8 mouse cellular contexts compared by ENCODE assay signal in genomic region chr6:97210191-97210961, GRCm38 (mm10). TPM values are rescaled to one million over a fixed set of nuclear protein-coding genes. Genes with fewer than 3 reads are reported as not detected.
DNase-seq lines count a peak whose midpoint lies in the region; ATAC-seq and TF ChIP-seq lines count a peak whose summit lies in the region.

Gene Arl6ip5 (plus strand): TSS chr6:97210689.

- no peak for TF ChIP-seq CTCF in stomach, postnatal 0 days (IDR thresholded peaks at IDR 0.05; ENCODE audit: low read depth)

- H3K9ac ChIP-seq in heart, embryonic 14.5 days (ENCODE audit: low read length), result peak within 1 kb of the TSS; percentile 92
- H3K9ac ChIP-seq in liver, embryonic 13.5 days, result peak within 1 kb of the TSS; percentile 91
- peak within 1 kb of the TSS; percentile 76 for H3K9ac ChIP-seq in stomach, postnatal 0 days (ENCODE audit: low read length)

- 8% methylated on average over 32 of the region's 32 CpGs for WGBS in heart, embryonic 14.5 days
- WGBS in liver, embryonic 13.5 days (ENCODE audit: insufficient replicate concordance), result 7% methylated on average over 32 of the region's 32 CpGs
- WGBS in stomach, postnatal 0 days, result 8% methylated on average over 32 of the region's 32 CpGs

- peak within 1 kb of the TSS; percentile 82 to 90 for H3K27ac ChIP-seq in heart, embryonic 14.5 days (replicated peaks in 1 of 2; ENCODE audit: control insufficient read depth in 1 of 2, insufficient read depth in 1 of 2, low read depth in 2 of 2, low read length in 2 of 2)
- H3K27ac ChIP-seq in liver, embryonic 13.5 days, result peak within 1 kb of the TSS; percentile 83
- H3K27ac ChIP-seq in stomach, postnatal 0 days (replicated peaks), result peak within 1 kb of the TSS; percentile 88

- 0 out of 2 replicates have a peak, but pooled peaks cover 3% of the 10 kb centered on the region for H3K9me3 ChIP-seq in heart, embryonic 14.5 days (ENCODE audit: control insufficient read depth, low read length)
- H3K9me3 ChIP-seq in liver, embryonic 13.5 days (replicated peaks), result no peaks in the 10 kb centered on the region
- H3K9me3 ChIP-seq in stomach, postnatal 0 days (ENCODE audit: control insufficient read depth, low read length), result no peaks in the 10 kb centered on the region

- DNase-seq in c-Kit-negative CD71-positive TER-119-positive erythroid progenitor cells, embryonic 14.5 days (ENCODE audit: low read depth, low spot score), result peak; percentile 74
- DNase-seq in fibroblast of lung, adult 2 months (ENCODE audit: low read depth), result peak; percentile 95
- DNase-seq in kidney, postnatal 14 days, result peak; percentile 92
- peak; percentile 83 for DNase-seq in liver, embryonic 13.5 days
- peak; percentile 88 for DNase-seq in neural tube, embryonic 10.5 days (ENCODE audit: extremely low spot score, low spot score)
- peak; percentile 93 for DNase-seq in stomach, postnatal 0 days (ENCODE audit: low spot score)

- no peak for TF ChIP-seq EP300 in stomach, postnatal 0 days (optimal IDR thresholded peaks at IDR 0.05)

- H3K36me3 ChIP-seq in heart, embryonic 14.5 days (ENCODE audit: control insufficient read depth, insufficient read depth, low read length), result peaks cover 10% of the 10 kb centered on the region
- H3K36me3 ChIP-seq in liver, embryonic 13.5 days, result peaks cover 10% of the 10 kb centered on the region
- H3K36me3 ChIP-seq in stomach, postnatal 0 days (ENCODE audit: control insufficient read depth, insufficient read depth, low read length), result no peaks in the 10 kb centered on the region

- H3K4me3 ChIP-seq in heart, embryonic 14.5 days (ENCODE audit: control insufficient read depth in 1 of 2, insufficient read depth in 1 of 2, low read depth in 1 of 2, low read length in 2 of 2), result peak within 1 kb of the TSS; percentile 84 to 100
- peak within 1 kb of the TSS; percentile 79 for H3K4me3 ChIP-seq in liver, embryonic 13.5 days (replicated peaks)
- peak within 1 kb of the TSS; percentile 72 for H3K4me3 ChIP-seq in stomach, postnatal 0 days (ENCODE audit: low read depth, low read length)

- ATAC-seq in CD4-positive, CD25-positive, alpha-beta regulatory T cell, adult 4 months, result peak; percentile 81
- ATAC-seq in heart, embryonic 14.5 days (ENCODE audit: insufficient number of reproducible peaks, insufficient read depth, low FRiP score, low read depth), result peak; percentile 58
- peak; percentile 63 for ATAC-seq in liver, embryonic 13.5 days (ENCODE audit: low read depth)
- peak; percentile 77 for ATAC-seq in stomach, postnatal 0 days (ENCODE audit: low FRiP score, low TSS enrichment)

- peaks cover 9 to 30% of the 10 kb centered on the region in 2 experiments for H3K4me1 ChIP-seq in heart, embryonic 14.5 days (ENCODE audit: control insufficient read depth in 2 of 2, insufficient read depth in 2 of 2, low read length in 2 of 2)
- H3K4me1 ChIP-seq in liver, embryonic 13.5 days (replicated peaks), result peaks cover 70% of the 10 kb centered on the region
- H3K4me1 ChIP-seq in stomach, postnatal 0 days (replicated peaks; ENCODE audit: control insufficient read depth, insufficient read depth), result no peaks in the 10 kb centered on the region

- peak within 1 kb of the TSS; percentile 89 for H3K4me2 ChIP-seq in heart, embryonic 14.5 days (ENCODE audit: low read length)
- H3K4me2 ChIP-seq in liver, embryonic 13.5 days, result peak within 1 kb of the TSS; percentile 88
- H3K4me2 ChIP-seq in stomach, postnatal 0 days (replicated peaks; ENCODE audit: low read depth), result peak within 1 kb of the TSS; percentile 85

- H3K27me3 ChIP-seq in heart, embryonic 14.5 days (ENCODE audit: control insufficient read depth, insufficient read depth, low read length), result no peaks in the 10 kb centered on the region
- no peaks in the 10 kb centered on the region for H3K27me3 ChIP-seq in liver, embryonic 13.5 days
- no peaks in the 10 kb centered on the region for H3K27me3 ChIP-seq in stomach, postnatal 0 days (ENCODE audit: control insufficient read depth, insufficient read depth, low read length)

RNA-seq across cellular contexts. Expression of gene Arl6ip5, which starts in this region (rescaled TPM):
- polyA plus RNA-seq in CD4-positive, CD25-positive, alpha-beta regulatory T cell, adult 4 months (2017; shearing (Covaris generic)), result 100 to 1,000 TPM; 189 to 278 TPM
- 57.9 and 65.1 TPM in 2 replicates for polyA plus RNA-seq in heart, embryonic 14.5 days (2014; fragmentation: Nextera tagmentation; extraction: Ambion mirVana)
- polyA plus RNA-seq in liver, embryonic 13.5 days (2015; fragmentation: Nextera tagmentation; extraction: Ambion mirVana), result 34.8 and 41.8 TPM in 2 replicates
- polyA plus RNA-seq in stomach, postnatal 0 days (2015; fragmentation: Nextera tagmentation; extraction: Ambion mirVana), result 69.0 and 71.2 TPM in 2 replicates

Comparison
In these comparisons a context has a peak if more than half of its experiments do, and no peak if none do; other contexts are left out.
1. Peak in every context shown above with its lines: DNase-seq, ATAC-seq, H3K4me3 ChIP-seq and H3K27ac ChIP-seq.